ENCODE assay signal across 23 mouse cellular contexts in the genomic region with DNA sequence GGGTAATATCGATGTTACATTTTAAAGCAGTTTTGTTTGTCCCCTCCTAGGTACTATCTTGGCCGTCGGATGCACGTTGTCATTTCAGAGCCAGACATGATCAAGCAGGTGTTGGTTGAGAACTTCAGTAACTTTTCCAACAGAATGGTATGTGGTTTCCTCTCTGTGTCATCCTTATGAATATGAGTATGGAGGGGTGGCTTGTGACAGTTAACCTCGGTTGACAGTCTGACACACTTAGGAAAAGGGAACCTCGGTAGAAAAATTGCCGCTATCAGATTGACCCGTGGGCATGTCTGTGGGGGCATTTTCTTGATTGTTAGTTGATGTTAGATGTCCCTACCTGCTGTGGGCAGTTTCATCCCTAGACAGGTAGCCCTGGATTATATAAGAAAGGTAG.
DNase-seq lines count a peak whose midpoint lies in the region; ATAC-seq and TF ChIP-seq lines count a peak whose summit lies in the region.
"Had no signal": no experiment of that assay in that cellular context is flagged by ENCODE, and none has a peak within 500 bp of the region (broad histone marks: within the 10 kb centered on the region; RNA-seq: fewer than 3 reads in every experiment).

No protein-coding gene starts in this region.

- 83% methylated on average over 8 of the region's 8 CpGs for WGBS in kidney, postnatal 0 days
- 80% methylated on average over 8 of the region's 8 CpGs for WGBS in lung, adult 2 months

- no peak for TF ChIP-seq CTCF in kidney, postnatal 0 days (IDR thresholded peaks at IDR 0.05; ENCODE audit: low read depth)
- no peak for TF ChIP-seq CTCF in MEL (IDR thresholded peaks at IDR 0.05 in 2 of 3, conservative IDR thresholded peaks at IDR 0.05 in 1 of 3; ENCODE audit: control insufficient read depth in 1 of 3, insufficient read depth in 1 of 3, low read depth in 2 of 3, low read length in 3 of 3, poor library complexity in 1 of 3, severe bottlenecking in 1 of 3)
- TF ChIP-seq CTCF in bone marrow macrophage, adult 2 months (IDR thresholded peaks at IDR 0.05; ENCODE audit: low read depth, low read length), result no peak
- no peak for TF ChIP-seq CTCF in lung, adult 2 months (IDR thresholded peaks at IDR 0.05; ENCODE audit: insufficient read depth, low read length)

- ATAC-seq in kidney, postnatal 0 days (replicated peaks; ENCODE audit: low FRiP score, low read depth), result no peak
- peak; percentile 39; the same call in 1 of the 2 replicates for ATAC-seq in megakaryocyte, adult 5-6 weeks (ENCODE audit: poor library complexity, severe bottlenecking)
- ATAC-seq: activated CD4-positive, CD25-positive, alpha-beta regulatory T cell, adult 4 months; CD4-positive, CD25-positive, alpha-beta regulatory T cell, adult 4 months; forebrain, embryonic 16.5 days; hindbrain, embryonic 16.5 days; Patski had no signal

- no peaks in the 10 kb centered on the region for H3K36me3 ChIP-seq in kidney, postnatal 0 days (ENCODE audit: insufficient read depth, low read length)
- H3K36me3 ChIP-seq in MEL (ENCODE audit: control insufficient read depth in 1 of 2, insufficient read depth in 2 of 2, low read length in 2 of 2), result peaks cover 0 to 11% of the 10 kb centered on the region in 2 experiments; a peak in 2 of 4 replicates
- H3K36me3 ChIP-seq: embryonic facial prominence, embryonic 13.5 days; forebrain, embryonic 12.5 days; G1E; heart, embryonic 12.5 days had no signal

- H3K4me3 ChIP-seq in kidney, postnatal 0 days (replicated peaks; ENCODE audit: low read depth, low read length), result no peak overlapping the region
- no peak overlapping the region for H3K4me3 ChIP-seq in MEL (ENCODE audit: control insufficient read depth in 1 of 2, insufficient read depth in 1 of 2, low read depth in 2 of 2, low read length in 2 of 2)
- H3K4me3 ChIP-seq in bone marrow macrophage, adult 2 months (ENCODE audit: insufficient read depth, low read length), result no peak overlapping the region
- H3K4me3 ChIP-seq in lung, adult 2 months (replicated peaks; ENCODE audit: extremely low read depth, low read depth, low read length), result no peak overlapping the region
- H3K4me3 ChIP-seq: embryonic facial prominence, embryonic 13.5 days; forebrain, embryonic 12.5 days; heart, embryonic 12.5 days had no signal

- H3K27me3 ChIP-seq in kidney, postnatal 0 days (ENCODE audit: insufficient read depth, low read length), result no peaks in the 10 kb centered on the region
- no peaks in the 10 kb centered on the region for H3K27me3 ChIP-seq in MEL (ENCODE audit: control insufficient read depth in 1 of 2, insufficient read depth in 2 of 2, low read length in 2 of 2)
- H3K27me3 ChIP-seq: embryonic facial prominence, embryonic 13.5 days; forebrain, embryonic 12.5 days; heart, embryonic 12.5 days; Patski had no signal

- 0 out of 2 replicates have a peak, but pooled peaks cover 12% of the 10 kb centered on the region for H3K4me1 ChIP-seq in kidney, postnatal 0 days (replicated peaks; ENCODE audit: insufficient read depth, low read length)
- H3K4me1 ChIP-seq in MEL (ENCODE audit: control insufficient read depth in 1 of 2, insufficient read depth in 2 of 2, low read length in 2 of 2), result peaks cover 3 to 23% of the 10 kb centered on the region in 2 experiments
- H3K4me1 ChIP-seq in bone marrow macrophage, adult 2 months (ENCODE audit: control insufficient read depth, insufficient read depth, low read length), result peaks cover 24% of the 10 kb centered on the region
- H3K4me1 ChIP-seq in lung, adult 2 months (ENCODE audit: control insufficient read depth, insufficient read depth, low read length), result no peaks in the 10 kb centered on the region
- H3K4me1 ChIP-seq: forebrain, embryonic 12.5 days had no signal

- no peak for TF ChIP-seq EP300 in MEL (IDR thresholded peaks at IDR 0.05; ENCODE audit: low read depth in 1 of 2, low read length in 2 of 2)

- no peak for DNase-seq in kidney, postnatal 0 days (ENCODE audit: low spot score)
- no peak for DNase-seq in kidney, adult 18-20 months
- DNase-seq in MEL (ENCODE audit: low read depth, low spot score), result peak; percentile 54
- no peak for DNase-seq in adrenal gland, postnatal 36 days
- DNase-seq in layer of hippocampus, adult 9-11 months, result no peak
- DNase-seq in lung, adult 2 months, result no peak
- DNase-seq: adrenal gland, postnatal 14 days; B cell, adult 2 months; cerebellum, adult 8-10 months; cerebellum, postnatal 25 days; gastrocnemius, postnatal 10 days; heart, postnatal 36 days had no signal

- no peak overlapping the region for H3K4me2 ChIP-seq in kidney, postnatal 0 days (ENCODE audit: low read length)
- H3K4me2 ChIP-seq: embryonic facial prominence, embryonic 13.5 days; forebrain, embryonic 12.5 days; heart, embryonic 12.5 days had no signal

- H3K79me2 ChIP-seq in MEL (ENCODE audit: control insufficient read depth, insufficient read depth, low read length, poor library complexity), result no peaks in the 10 kb centered on the region

- no peaks in the 10 kb centered on the region for H3K9me3 ChIP-seq in kidney, postnatal 0 days (replicated peaks; ENCODE audit: low read length)
- H3K9me3 ChIP-seq in MEL (replicated peaks; ENCODE audit: insufficient read depth, low read length), result no peaks in the 10 kb centered on the region
- H3K9me3 ChIP-seq: embryonic facial prominence, embryonic 13.5 days; forebrain, embryonic 12.5 days; G1E; heart, embryonic 12.5 days had no signal

- TF ChIP-seq RAD21 in MEL (IDR thresholded peaks at IDR 0.05; ENCODE audit: low read depth, low read length), result no peak

- H3K27ac ChIP-seq in kidney, postnatal 0 days, result peak overlapping the region; percentile 62; the same call in 1 of the 2 replicates
- no peak overlapping the region for H3K27ac ChIP-seq in MEL (ENCODE audit: control insufficient read depth, low read depth, low read length)
- peak overlapping the region; percentile 30 for H3K27ac ChIP-seq in bone marrow macrophage, adult 2 months (ENCODE audit: insufficient read depth, low read depth, low read length)
- H3K27ac ChIP-seq: embryonic facial prominence, embryonic 13.5 days; forebrain, embryonic 12.5 days had no signal

- no peak for TF ChIP-seq POLR2A in MEL (IDR thresholded peaks at IDR 0.05; ENCODE audit: control insufficient read depth in 1 of 2, insufficient read depth in 1 of 2, low read depth in 1 of 2, low read length in 2 of 2, poor library complexity in 1 of 2)
- no peak for TF ChIP-seq POLR2A in bone marrow macrophage, adult 2 months (IDR thresholded peaks at IDR 0.05; ENCODE audit: borderline replicate concordance, low read depth, low read length)
- TF ChIP-seq POLR2A in lung, adult 2 months (IDR thresholded peaks at IDR 0.05; ENCODE audit: borderline replicate concordance, extremely low read depth, low read depth, low read length), result no peak

- H3K9ac ChIP-seq in kidney, postnatal 0 days (ENCODE audit: low read depth, low read length), result no peak overlapping the region
- no peak overlapping the region for H3K9ac ChIP-seq in MEL (ENCODE audit: control insufficient read depth, low read depth, low read length, poor library complexity, severe bottlenecking)
- H3K9ac ChIP-seq: embryonic facial prominence, embryonic 13.5 days; forebrain, embryonic 12.5 days; heart, embryonic 12.5 days had no signal

TF ChIP-seq in MEL, 35 proteins besides CTCF, POLR2A, EP300 and RAD21:
- TF ChIP-seq SMC3 (IDR thresholded peaks at IDR 0.05; ENCODE audit: low read depth, low read length) (no peak), GATA1 (IDR thresholded peaks at IDR 0.05; ENCODE audit: low read depth, low read length) (peak; percentile 35; the same call in 1 of the 2 replicates)
